Mouse (Mus musculus) adrenal gland, postnatal 14 days (tissue): Measurements from ENCODE around the gene Ceacam11. TPM values are rescaled to one million over a fixed set of nuclear protein-coding genes. Genes with fewer than 3 reads are reported as not detected.
"Not testable (repeated sequence)": the region's sequence is repeated elsewhere in the genome, so short reads cannot be mapped to it uniquely, and the experiment has no call there.

Experiments
- DNase-seq: peaks from one replicate; pipeline ENCODE4 v3.0.0; 2021; ENCODE audit warnings: mixed read lengths
- long read RNA-seq, 2 experiments: library from polyadenylated mRNA; stranded (forward); transcript quantifications; one replicate each; pipeline ENCODE4 v2.0.0; 2021
- microRNA-seq, 2 experiments: library from miRNA; unstranded; fragments of <30 nt; microRNA quantifications; one replicate each; pipeline ENCODE4 v1.2.0; 2021
- total RNA-seq: library from RNA; stranded (reverse); gene quantifications from 2 replicates; pipeline ENCODE4 v1.2.3, GENCODE M21; 2021

The Ceacam11 gene
- total RNA-seq: not detected in 2 replicates
- long read RNA-seq, experiment 1: 0 reads
- long read RNA-seq, experiment 2: 0 reads

- no peak for DNase-seq
Observed at GRCm38 (mm10) chr7:17971824-17972223, at the start of gene Ceacam11. Gene Ceacam11, plus strand, starts transcription at chr7:17972124.

- DNase-seq: not testable (repeated sequence)
Observed at GRCm38 (mm10) chr7:18001131-18001530, 29.2 kb downstream of the Ceacam11 start.

- DNase-seq: no peak
Observed at GRCm38 (mm10) chr7:18009589-18009988, 37.7 kb downstream of the Ceacam11 start, which contains the start of gene Ceacam13. Gene Ceacam13, plus strand, starts transcription at chr7:18009889.

Small RNAs within 50 kb of the gene (microRNA-seq; reads per million reads assigned to microRNA genes)
- 0 reads per million in 2 experiments for gene Gm22414

Other genes starting within 250 kb of the Ceacam11 start
- not detected in 2 replicates for gene Ceacam14, start 159.5 kb upstream of the Ceacam11 start, total RNA-seq
- not detected in 2 replicates for gene Gm5155, start 100.4 kb upstream of the Ceacam11 start, total RNA-seq
- not detected in 2 replicates for gene Ceacam13, start 37.8 kb downstream of the Ceacam11 start, total RNA-seq
- gene Ceacam12, start 93.8 kb downstream of the Ceacam11 start, total RNA-seq: not detected in 2 replicates
- not detected in 2 replicates for gene Igfl3, start 204.4 kb downstream of the Ceacam11 start, total RNA-seq